Mouse (Mus musculus): ENCODE data around the gene Bet1l. TPM values are rescaled to one million over a fixed set of nuclear protein-coding genes. Genes with fewer than 3 reads are reported as not detected.

The Bet1l gene
- 37.5 and 47.5 TPM in 2 replicates for polyA plus RNA-seq (2015; fragmentation: Nextera tagmentation; extraction: Ambion mirVana)

DNA sequence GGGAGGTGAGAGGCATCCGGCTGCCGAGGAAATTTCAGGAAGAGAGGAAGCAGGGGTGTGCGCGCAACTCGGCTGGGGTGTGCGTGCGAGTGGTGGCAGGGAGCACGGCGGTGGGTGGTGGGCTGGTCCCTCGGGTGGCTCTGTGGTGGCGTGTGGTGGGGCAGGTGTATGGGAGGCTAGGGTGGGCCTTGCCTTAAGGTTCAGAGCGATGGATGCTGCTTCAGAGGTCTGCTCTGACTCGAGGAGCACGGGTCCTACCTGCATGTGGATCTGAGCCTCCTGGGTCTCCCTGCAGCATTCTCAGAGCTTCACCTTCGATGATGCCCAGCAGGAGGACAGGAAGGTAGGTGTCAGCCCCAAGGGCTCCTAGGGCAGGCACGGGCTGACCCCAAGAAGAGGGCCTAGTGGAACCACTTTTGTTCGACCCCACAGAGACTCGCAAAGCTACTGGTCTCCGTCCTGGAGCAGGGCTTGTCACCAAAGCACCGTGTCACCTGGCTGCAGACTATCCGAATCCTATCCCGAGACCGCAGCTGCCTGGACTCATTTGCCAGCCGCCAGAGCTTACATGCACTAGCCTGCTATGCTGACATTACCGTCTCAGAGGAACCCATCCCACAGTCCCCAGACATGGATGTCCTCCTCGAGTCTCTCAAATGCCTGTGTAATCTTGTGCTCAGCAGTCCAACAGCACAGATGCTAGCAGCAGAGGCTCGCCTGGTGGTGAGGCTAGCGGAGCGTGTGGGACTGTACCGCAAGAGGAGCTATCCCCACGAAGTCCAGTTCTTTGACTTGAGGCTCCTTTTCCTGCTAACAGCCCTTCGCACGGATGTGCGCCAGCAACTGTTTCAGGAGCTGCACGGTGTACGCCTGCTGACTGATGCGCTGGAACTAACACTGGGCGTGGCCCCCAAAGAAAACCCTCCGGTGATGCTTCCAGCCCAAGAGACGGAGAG lies at the start of gene Bet1l:
TSS of gene Bet1l (minus strand) at position 28 of the 956 bp plus-strand sequence.
- peak within 1 kb of the TSS; percentile 97 for H3K4me2 ChIP-seq (ENCODE audit: low read length)
- peak within 1 kb of the TSS; percentile 89 for H3K4me3 ChIP-seq (ENCODE audit: low read length)
- no peaks in the 10 kb centered on the region for H3K27me3 ChIP-seq (replicated peaks; ENCODE audit: control insufficient read depth, insufficient read depth, low read length)
- peak; percentile 58 for ATAC-seq
- no peaks in the 10 kb centered on the region for H3K9me3 ChIP-seq (ENCODE audit: control insufficient read depth, low read length)
- peaks cover 29% of the 10 kb centered on the region for H3K4me1 ChIP-seq (ENCODE audit: control insufficient read depth, insufficient read depth, low read depth, low read length)
- peaks cover 35% of the 10 kb centered on the region for H3K36me3 ChIP-seq (ENCODE audit: control insufficient read depth, insufficient read depth, low read length)
- H3K9ac ChIP-seq (ENCODE audit: low read depth, low read length) = peak within 1 kb of the TSS; percentile 91
- WGBS = 34% methylated on average over 40 of the region's 40 CpGs
- H3K27ac ChIP-seq (ENCODE audit: low read depth, low read length) = peak within 1 kb of the TSS; percentile 95

DNA sequence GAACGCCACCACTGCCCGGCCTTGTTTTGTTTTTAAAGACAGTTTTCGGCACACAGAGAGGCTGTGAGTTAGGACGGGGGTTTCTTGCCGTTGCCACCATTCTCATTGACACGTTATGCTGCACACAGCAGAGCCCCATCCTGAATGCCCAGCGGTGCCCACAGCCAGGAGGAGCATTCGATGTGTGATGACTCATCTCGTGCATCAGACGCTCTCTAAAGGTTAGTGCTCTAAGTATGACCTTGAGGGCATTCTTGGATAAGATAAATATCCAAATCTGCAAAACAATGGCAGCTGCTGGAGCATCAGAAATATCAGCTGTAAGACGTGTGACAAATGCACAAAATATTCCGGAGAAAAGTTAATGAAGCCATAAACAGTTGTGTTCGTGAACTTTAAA lies 49.8 kb upstream of the Bet1l start:
- Histone ChIP-seq H3K9ac (ENCODE audit: low read depth, low read length) (no peak overlapping the region), H3K4me3 (ENCODE audit: low read length) (no peak overlapping the region), H3K9me3 (ENCODE audit: control insufficient read depth, low read length) (no peaks in the 10 kb centered on the region), H3K27ac (ENCODE audit: low read depth, low read length) (no peak overlapping the region), H3K36me3 (ENCODE audit: control insufficient read depth, insufficient read depth, low read length) (no peaks in the 10 kb centered on the region), H3K4me2 (ENCODE audit: low read length) (no peak overlapping the region), H3K4me1 (ENCODE audit: control insufficient read depth, insufficient read depth, low read depth, low read length) (peaks cover 5% of the 10 kb centered on the region), H3K27me3 (replicated peaks; ENCODE audit: control insufficient read depth, insufficient read depth, low read length) (peaks cover 2% of the 10 kb centered on the region; the same call in 1 of the 2 replicates)
- 85% methylated on average over 13 of the region's 13 CpGs for WGBS
- no peak for ATAC-seq

- H3K4me2 ChIP-seq (ENCODE audit: low read length) = no peak overlapping the region
- H3K27ac ChIP-seq (ENCODE audit: low read depth, low read length) = no peak overlapping the region
- H3K9ac ChIP-seq (ENCODE audit: low read depth, low read length) = no peak overlapping the region
- H3K4me1 ChIP-seq (ENCODE audit: control insufficient read depth, insufficient read depth, low read depth, low read length) = peaks cover 5% of the 10 kb centered on the region
- peaks cover 2% of the 10 kb centered on the region; the same call in 1 of the 2 replicates for H3K27me3 ChIP-seq (replicated peaks; ENCODE audit: control insufficient read depth, insufficient read depth, low read length)
- no peaks in the 10 kb centered on the region for H3K36me3 ChIP-seq (ENCODE audit: control insufficient read depth, insufficient read depth, low read length)
- no peak overlapping the region for H3K4me3 ChIP-seq (ENCODE audit: low read length)
- 84% methylated on average over 2 of the region's 2 CpGs for WGBS
- no peaks in the 10 kb centered on the region for H3K9me3 ChIP-seq (ENCODE audit: control insufficient read depth, low read length)
- no peak for ATAC-seq
These were observed 48.3 kb upstream of the Bet1l start for GRCm38 (mm10) chr7:140905642-140906081.

DNA sequence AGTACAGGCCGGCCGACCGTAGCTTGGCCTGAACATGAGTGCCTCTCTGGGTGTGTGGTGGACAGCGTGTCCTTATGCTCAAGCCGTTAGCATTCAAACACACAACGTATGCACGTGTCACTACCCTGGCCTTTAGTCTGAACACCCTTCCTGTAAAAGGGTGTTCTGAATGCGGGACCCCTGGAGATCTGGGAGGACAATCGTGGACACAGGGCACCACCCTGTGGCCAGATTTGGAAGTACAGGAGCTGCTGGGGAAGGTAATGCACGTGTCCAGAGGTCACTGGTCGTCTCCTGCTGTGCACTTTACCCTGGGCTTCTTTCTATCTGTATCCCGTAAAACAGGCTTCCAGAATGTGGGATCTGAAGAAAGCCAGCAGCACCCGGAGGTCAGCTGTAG lies 45.8 kb upstream of the Bet1l start:
- 25% methylated on average over 13 of the region's 13 CpGs for WGBS
- Histone ChIP-seq H3K4me2 (ENCODE audit: low read length) (no peak overlapping the region), H3K9ac (ENCODE audit: low read depth, low read length) (peak overlapping the region; percentile 36; the same call in 1 of the 2 replicates), H3K27ac (ENCODE audit: low read depth, low read length) (no peak overlapping the region), H3K4me1 (ENCODE audit: control insufficient read depth, insufficient read depth, low read depth, low read length) (no peaks in the 10 kb centered on the region), H3K4me3 (ENCODE audit: low read length) (no peak overlapping the region), H3K36me3 (ENCODE audit: control insufficient read depth, insufficient read depth, low read length) (peaks cover 9% of the 10 kb centered on the region), H3K27me3 (replicated peaks; ENCODE audit: control insufficient read depth, insufficient read depth, low read length) (no peaks in the 10 kb centered on the region), H3K9me3 (ENCODE audit: control insufficient read depth, low read length) (no peaks in the 10 kb centered on the region)
- ATAC-seq = peak; percentile 37

GRCm38 (mm10) chr7:140902036-140902875 lies 44.9 kb upstream of the Bet1l start:
- peaks cover 18% of the 10 kb centered on the region for H3K36me3 ChIP-seq (ENCODE audit: control insufficient read depth, insufficient read depth, low read length)
- no peaks in the 10 kb centered on the region for H3K27me3 ChIP-seq (replicated peaks; ENCODE audit: control insufficient read depth, insufficient read depth, low read length)
- 81% methylated on average over 15 of the region's 15 CpGs for WGBS
- H3K27ac ChIP-seq (ENCODE audit: low read depth, low read length) = no peak overlapping the region
- no peaks in the 10 kb centered on the region for H3K4me1 ChIP-seq (ENCODE audit: control insufficient read depth, insufficient read depth, low read depth, low read length)
- no peak overlapping the region for H3K4me3 ChIP-seq (ENCODE audit: low read length)
- no peak overlapping the region for H3K4me2 ChIP-seq (ENCODE audit: low read length)
- H3K9me3 ChIP-seq (ENCODE audit: control insufficient read depth, low read length) = no peaks in the 10 kb centered on the region
- no peak overlapping the region for H3K9ac ChIP-seq (ENCODE audit: low read depth, low read length)
- no peak for ATAC-seq

DNA sequence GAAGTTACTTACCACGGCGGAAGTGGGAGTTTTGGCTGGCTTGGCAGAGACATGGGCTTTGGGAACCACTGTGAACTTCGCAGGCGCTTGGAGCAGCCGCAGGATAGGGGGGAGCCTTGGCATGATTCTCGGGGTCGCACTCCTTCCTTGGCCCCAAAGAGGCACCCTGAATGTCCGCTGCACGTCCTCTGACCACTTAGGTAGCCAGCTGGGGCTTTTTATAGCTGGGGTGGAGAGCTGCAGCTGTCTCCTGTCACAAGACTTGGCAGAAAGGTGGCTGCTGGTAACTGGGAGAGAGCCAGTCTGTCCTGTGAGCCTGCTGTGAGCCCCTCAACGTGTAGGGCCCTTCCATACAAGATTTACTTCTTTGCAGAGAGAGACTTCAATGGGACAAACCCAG lies 42.8 kb upstream of the Bet1l start, which contains the start of gene Cox8b:
TSS of gene Cox8b (minus strand) at position 227 of the 400 bp plus-strand sequence.
- H3K9ac ChIP-seq (ENCODE audit: low read depth, low read length) = no peak within 1 kb of the TSS
- H3K27ac ChIP-seq (ENCODE audit: low read depth, low read length) = no peak within 1 kb of the TSS
- 78% methylated on average over 10 of the region's 10 CpGs for WGBS
- H3K9me3 ChIP-seq (ENCODE audit: control insufficient read depth, low read length) = no peaks in the 10 kb centered on the region
- no peak within 1 kb of the TSS for H3K4me3 ChIP-seq (ENCODE audit: low read length)
- ATAC-seq = no peak
- H3K36me3 ChIP-seq (ENCODE audit: control insufficient read depth, insufficient read depth, low read length) = peaks cover 22% of the 10 kb centered on the region
- no peak within 1 kb of the TSS for H3K4me2 ChIP-seq (ENCODE audit: low read length)
- no peaks in the 10 kb centered on the region for H3K27me3 ChIP-seq (replicated peaks; ENCODE audit: control insufficient read depth, insufficient read depth, low read length)
- H3K4me1 ChIP-seq (ENCODE audit: control insufficient read depth, insufficient read depth, low read depth, low read length) = no peaks in the 10 kb centered on the region

DNA sequence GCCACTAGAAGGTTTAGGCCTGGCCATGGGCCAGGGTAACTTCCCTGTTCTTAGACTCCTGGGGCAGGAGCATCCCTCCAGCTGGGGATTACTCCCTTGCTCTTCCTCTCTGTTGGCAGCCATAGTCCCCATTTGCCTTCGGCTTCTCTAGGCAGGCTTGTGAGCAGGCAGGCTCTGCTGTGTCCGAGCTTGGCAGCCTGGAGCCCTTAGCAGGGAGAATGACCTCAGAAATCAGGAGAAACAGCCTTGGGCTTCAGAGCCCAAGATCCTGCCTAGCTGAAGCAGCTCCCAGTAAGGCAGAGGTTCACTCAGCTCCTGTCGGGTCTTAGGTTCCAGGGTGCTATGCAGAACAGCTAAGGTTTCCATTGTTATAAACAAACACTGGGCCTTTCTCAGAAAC lies 41.7 kb upstream of the Bet1l start:
- WGBS = 73% methylated on average over 3 of the region's 3 CpGs

GRCm38 (mm10) chr7:140897863-140898262 lies 40.5 kb upstream of the Bet1l start:
- 88% methylated on average over 7 of the region's 7 CpGs for WGBS
- no peak for ATAC-seq
- H3K27ac ChIP-seq (ENCODE audit: low read depth, low read length) = no peak overlapping the region
- peaks cover 35% of the 10 kb centered on the region for H3K36me3 ChIP-seq (ENCODE audit: control insufficient read depth, insufficient read depth, low read length)
- H3K27me3 ChIP-seq (replicated peaks; ENCODE audit: control insufficient read depth, insufficient read depth, low read length) = no peaks in the 10 kb centered on the region
- H3K9me3 ChIP-seq (ENCODE audit: control insufficient read depth, low read length) = no peaks in the 10 kb centered on the region
- H3K9ac ChIP-seq (ENCODE audit: low read depth, low read length) = no peak overlapping the region
- H3K4me1 ChIP-seq (ENCODE audit: control insufficient read depth, insufficient read depth, low read depth, low read length) = no peaks in the 10 kb centered on the region
- no peak overlapping the region for H3K4me3 ChIP-seq (ENCODE audit: low read length)
- H3K4me2 ChIP-seq (ENCODE audit: low read length) = no peak overlapping the region

More for the DNA sequence above, 41.7 kb upstream of the Bet1l start:
- ATAC-seq = no peak
- no peaks in the 10 kb centered on the region for H3K4me1 ChIP-seq (ENCODE audit: control insufficient read depth, insufficient read depth, low read depth, low read length)
- H3K4me2 ChIP-seq (ENCODE audit: low read length) = no peak overlapping the region
- no peak overlapping the region for H3K9ac ChIP-seq (ENCODE audit: low read depth, low read length)
- no peak overlapping the region for H3K27ac ChIP-seq (ENCODE audit: low read depth, low read length)
- no peaks in the 10 kb centered on the region for H3K9me3 ChIP-seq (ENCODE audit: control insufficient read depth, low read length)
- no peak overlapping the region for H3K4me3 ChIP-seq (ENCODE audit: low read length)
- peaks cover 29% of the 10 kb centered on the region for H3K36me3 ChIP-seq (ENCODE audit: control insufficient read depth, insufficient read depth, low read length)
- H3K27me3 ChIP-seq (replicated peaks; ENCODE audit: control insufficient read depth, insufficient read depth, low read length) = no peaks in the 10 kb centered on the region

DNA sequence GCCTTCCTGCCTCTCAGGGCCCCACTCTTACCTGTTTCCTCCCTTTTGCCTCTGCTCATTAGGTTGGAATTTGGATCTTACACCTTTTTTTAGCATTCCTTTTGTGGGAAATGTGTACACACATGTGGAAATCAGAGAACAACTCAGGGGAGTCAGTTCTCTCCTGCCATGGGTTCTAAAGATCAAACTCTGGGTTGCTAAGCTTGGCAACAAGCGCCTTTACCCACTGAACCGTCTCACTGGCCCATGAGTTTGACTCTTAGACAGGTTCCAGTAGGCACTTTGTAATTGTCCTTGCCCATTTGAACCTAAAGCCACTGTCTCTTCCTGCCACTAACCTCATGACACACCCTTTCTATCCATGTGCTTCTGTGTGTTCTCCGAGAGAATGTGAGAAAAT lies 37.2 kb upstream of the Bet1l start:
- Histone ChIP-seq H3K9me3 (ENCODE audit: control insufficient read depth, low read length) (no peaks in the 10 kb centered on the region), H3K4me1 (ENCODE audit: control insufficient read depth, insufficient read depth, low read depth, low read length) (no peaks in the 10 kb centered on the region), H3K9ac (ENCODE audit: low read depth, low read length) (no peak overlapping the region), H3K36me3 (ENCODE audit: control insufficient read depth, insufficient read depth, low read length) (peaks cover 51% of the 10 kb centered on the region), H3K4me3 (ENCODE audit: low read length) (no peak overlapping the region), H3K4me2 (ENCODE audit: low read length) (no peak overlapping the region), H3K27me3 (replicated peaks; ENCODE audit: control insufficient read depth, insufficient read depth, low read length) (no peaks in the 10 kb centered on the region), H3K27ac (ENCODE audit: low read depth, low read length) (no peak overlapping the region)
- ATAC-seq = no peak
- 96% methylated on average over 3 of the region's 3 CpGs for WGBS
